Mouse (Mus musculus) kidney, adult 9 months (tissue): ENCODE measurements around the gene Khsrp.

Source experiments
- DNase-seq: peaks from one replicate; pipeline ENCODE4 v3.0.0; 2022

The Khsrp gene

GRCm38 (mm10) chr17:56985656-56986055 lies 45.7 kb downstream of the Khsrp start:
- DNase-seq, result no peak

GRCm38 (mm10) chr17:56984886-56985285 lies 46.4 kb downstream of the Khsrp start:
- DNase-seq, result no peak

DNA sequence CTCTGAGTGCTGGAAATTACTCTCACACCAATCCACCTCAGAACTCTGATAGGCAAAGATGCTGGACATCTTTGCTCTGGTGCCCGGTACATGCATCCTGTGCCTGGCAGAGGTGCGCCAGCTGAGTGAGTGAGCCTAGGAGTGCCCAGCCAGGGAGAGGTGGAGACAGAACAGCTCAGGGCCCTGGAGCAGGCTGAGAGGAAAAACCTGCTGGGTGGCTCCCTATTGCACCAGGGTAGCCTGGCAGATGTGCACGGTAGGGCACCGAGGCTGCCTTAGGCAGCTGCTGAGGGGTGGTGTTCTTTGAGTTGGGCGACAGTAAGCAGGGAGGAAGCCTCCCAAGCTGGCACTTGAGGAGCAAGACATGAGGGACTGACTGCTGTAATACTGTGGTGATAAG lies 49.3 kb downstream of the Khsrp start, which contains the start of gene Acer1:
Gene Acer1 (minus strand): TSS at position 114 of the 400 bp plus-strand sequence.
- no peak for DNase-seq

- DNase-seq, result no peak
Observed at GRCm38 (mm10) chr17:56981049-56981448, 50.3 kb downstream of the Khsrp start.

- DNase-seq, result no peak
Observed at GRCm38 (mm10) chr17:56979524-56979923, 51.8 kb downstream of the Khsrp start.

- no peak for DNase-seq
Observed at GRCm38 (mm10) chr17:56976531-56977390, 54.6 kb downstream of the Khsrp start.

DNA sequence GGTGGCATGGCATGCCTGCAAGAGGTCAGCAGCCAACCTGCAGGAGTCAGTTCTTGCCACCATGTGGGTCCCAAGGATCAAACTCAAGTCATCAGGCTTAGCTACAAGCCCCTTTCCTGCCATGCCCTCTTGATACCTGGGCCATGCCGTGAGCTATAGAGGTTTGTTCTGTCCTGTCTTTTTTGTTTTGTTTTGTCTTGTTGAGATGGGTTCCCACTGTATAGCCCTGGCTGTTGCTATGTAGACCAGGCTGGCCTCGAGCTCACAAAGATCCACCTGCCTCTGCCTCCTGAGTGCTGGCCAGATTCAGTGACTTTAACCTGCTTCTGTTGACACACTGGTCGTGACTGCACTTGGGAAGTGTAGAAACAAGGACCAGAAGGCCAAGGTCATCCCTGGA lies 55.9 kb downstream of the Khsrp start:
- no peak for DNase-seq

DNA sequence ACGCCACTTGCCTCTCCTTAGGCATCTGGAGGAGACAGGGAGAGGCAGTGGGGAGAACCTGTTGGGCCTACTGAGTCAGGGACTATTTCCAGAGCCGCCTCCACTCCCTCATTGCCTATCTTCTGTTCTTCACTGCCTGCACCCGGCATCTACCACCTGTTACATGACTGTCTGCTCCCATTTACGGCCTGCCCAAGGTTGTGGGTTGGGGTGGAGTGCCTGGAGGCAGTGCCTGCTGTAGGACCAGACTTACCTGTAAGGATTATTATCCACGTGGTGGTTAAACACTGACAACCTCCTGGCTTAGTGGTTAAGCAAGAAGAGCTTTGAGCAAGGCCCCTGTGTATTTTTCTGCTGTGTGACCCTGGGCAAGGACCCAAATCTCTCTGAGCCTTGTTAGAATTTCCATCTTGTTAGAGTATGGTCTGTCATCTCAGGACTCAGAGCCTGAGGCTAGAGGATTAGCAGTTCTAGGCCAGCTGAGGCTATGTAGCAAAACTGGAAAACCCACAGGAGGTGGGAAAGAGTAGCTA lies 56.5 kb downstream of the Khsrp start:
- DNase-seq, result no peak

DNA sequence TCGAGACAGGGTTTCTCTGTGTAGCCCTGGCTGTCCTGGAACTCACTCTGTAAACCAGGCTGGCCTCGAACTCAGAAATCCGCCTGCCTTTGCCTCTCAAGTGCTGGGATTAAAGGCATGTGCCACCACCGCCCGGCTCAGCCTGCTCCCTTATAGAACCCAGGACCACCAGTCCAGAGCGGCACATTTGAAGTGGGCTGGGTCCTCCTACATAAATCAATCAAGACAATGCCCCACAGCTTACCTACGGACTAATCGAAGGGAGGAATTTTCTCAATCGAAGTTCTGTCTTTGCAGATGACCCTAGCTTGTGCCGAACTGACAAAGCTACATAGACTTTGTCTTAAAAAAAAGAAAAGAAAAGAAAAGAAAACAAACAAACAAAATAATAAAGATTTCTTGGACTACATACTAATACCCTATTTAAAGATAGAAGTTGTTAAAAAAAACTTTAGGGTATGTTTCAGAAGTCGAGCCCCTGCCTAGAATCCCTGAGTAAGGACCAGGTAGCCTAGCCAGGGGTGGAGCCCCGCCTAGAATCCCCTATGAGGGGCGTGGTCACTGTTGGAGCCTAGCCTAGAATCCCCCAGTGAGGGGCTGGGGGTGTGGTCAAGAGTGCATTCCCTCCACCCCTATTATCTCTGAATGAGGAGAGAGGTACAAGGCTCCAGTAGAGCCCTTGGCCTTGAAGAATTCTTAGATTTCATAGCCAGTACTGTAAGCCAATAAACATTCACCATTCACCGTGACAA lies 57.2 kb downstream of the Khsrp start:
- no peak for DNase-seq
